Mouse (Mus musculus) adipose tissue, adult 10 weeks (tissue): ENCODE results near the gene Arhgap30. TPM values are rescaled to one million over a fixed set of nuclear protein-coding genes. Genes with fewer than 3 reads are reported as not detected.

Experiments used
- polyA plus RNA-seq: library from polyadenylated mRNA; stranded (reverse); fragments of 350-450 nt; fragmentation: Illumina TruSeq; extraction: RNeasy Lipid Tissue Mini Kit (QIAGEN cat#74804); gene quantifications from one replicate; pipeline ENCODE4 v1.2.3, GENCODE M21; 2014; ENCODE audit warnings: low read depth, low replicate concordance

Arhgap30 gene
- polyA plus RNA-seq = 6.5 TPM

DNA sequence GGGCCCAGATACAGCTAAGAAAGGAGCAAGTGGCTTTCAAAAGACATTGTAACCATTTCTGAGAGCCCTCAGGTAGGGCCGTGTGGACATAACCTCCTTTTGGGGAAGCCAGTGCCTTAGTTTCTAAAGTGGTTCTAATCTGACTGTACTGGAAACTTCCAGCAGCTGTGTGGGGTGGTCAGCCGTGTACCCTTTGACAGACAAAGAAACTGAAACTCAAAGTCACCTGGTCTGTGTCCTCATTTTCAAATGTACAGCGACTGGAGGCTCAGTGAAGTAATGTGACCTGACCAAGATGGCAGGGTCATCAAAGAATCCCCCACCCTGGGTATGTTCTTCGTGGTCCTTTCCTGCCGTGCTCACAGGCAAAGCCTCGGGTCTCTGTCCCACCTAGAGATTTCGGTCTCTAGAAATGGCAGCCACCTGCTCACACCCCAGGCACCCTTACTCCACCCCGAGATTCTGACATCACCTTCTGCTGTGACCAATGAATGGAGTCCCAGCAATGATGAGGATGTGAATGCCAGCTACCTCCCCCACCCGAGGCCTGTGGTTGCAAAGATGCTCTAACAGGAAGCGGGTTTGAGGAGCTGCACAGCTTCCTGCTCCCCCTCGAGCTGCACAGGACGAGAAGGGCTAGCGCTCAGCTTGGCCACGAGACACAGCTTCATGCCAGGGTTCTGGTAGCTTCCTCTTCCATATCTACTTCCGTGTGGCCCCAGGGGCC is at the start of gene Arhgap30:
Arhgap30 (plus strand) TSS at position 579 of the 727 bp plus-strand sequence.

DNA sequence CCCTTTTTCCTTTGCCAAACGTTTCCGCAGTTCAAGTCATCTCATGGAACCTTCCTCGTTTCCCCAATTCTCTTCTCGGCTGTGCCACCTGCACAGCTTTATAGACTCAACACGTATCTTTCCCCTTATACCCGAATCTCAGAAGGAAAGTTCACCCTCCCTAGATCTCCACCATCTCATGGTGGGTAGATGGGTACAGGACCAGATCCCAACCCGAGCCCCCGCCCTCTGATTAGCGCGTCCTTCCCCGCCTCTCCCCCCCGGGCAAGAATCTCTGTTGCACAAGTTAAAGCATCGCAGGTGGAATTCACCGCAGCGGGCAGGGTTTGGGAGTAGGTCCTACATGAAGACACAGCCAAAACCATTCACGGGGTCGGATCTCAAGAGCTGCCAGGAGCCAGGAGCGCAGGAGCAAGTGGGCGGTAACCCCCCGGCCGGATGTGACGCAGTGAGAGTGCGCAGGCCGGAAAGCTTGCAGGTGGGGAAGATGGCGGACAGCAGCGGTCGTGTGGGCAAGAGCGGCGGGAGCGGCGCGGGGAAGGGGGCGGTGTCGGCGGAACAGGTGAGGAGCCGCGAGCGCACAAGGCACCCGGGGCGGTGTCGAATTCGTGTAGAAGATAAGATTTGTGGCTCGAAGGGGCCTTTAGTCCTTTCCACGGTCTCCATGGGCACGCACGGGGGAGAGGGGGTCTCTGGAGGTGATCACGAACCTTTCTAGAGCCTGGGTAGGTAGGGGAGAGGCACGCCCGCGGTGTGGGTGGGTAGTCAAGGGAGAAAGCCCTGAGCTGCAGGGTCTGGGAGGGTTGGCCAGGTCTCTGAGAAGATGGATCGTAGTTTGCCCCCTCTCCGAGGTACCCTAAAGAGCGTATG is 43.3 kb upstream of the Arhgap30 start, which contains the start of the genes Nit1 and Pfdn2:
Nit1 (minus strand) TSS at position 422 of the 870 bp plus-strand sequence.
Pfdn2 (plus strand) TSS at position 446 of the 870 bp plus-strand sequence.

DNA sequence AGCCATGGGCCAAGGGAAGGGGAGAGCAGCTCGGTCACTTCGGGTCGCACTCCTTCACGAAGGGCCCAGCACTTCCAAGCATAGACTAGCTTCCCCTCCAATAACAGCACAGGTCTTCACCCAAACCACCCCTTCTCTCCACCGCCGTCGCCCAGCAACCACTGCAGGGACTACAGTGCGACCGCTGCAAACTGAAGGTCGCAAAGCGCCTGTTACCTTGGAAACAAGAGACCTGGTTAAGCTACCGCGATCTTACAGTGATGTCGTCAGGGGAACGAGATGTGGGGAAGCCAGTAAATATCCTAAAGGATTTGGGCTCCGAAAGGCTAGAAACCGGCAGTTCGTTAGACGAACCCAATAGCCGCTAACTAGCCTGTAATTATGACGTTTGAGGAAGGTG is 28.1 kb upstream of the Arhgap30 start, which contains the start of gene Klhdc9:
Klhdc9 (minus strand) TSS at position 143 of the 400 bp plus-strand sequence.

DNA sequence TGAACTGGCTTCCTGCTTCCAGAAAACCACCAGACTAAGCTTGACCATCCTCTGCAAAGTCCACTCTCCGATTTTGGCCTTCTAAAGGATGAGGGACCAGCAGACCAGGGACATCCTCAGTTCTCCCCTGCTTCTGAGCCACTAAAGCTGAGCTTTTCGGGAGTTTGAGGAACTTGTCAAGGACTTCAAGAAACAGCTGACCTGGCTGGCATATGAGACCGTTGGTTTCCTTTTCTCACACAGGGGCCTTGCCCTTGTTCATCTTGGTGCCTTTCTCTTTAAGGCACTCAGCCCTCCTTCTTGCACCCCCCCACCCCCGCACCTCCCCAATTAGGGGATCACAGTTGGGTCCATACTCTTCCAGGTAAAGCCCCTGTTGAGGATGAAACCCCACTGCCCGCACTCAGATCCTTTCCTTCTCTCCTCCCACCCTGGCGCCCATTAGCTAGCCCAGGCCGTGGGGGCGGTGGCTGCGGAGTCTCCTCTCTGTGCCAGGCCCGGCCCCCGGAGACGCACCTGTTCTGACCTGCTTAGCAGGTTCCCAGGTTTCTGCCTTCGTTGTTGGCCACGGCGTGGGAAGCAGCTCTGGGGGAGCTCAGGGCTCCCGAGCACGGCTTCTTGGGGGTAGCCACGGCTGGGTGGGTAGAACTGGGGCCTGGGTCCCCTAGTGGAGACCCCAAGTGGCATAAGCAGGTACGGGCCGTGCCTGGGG is 18.8 kb upstream of the Arhgap30 start, which contains the start of gene Nectin4:
Nectin4 (plus strand) TSS at position 255 of the 712 bp plus-strand sequence.

DNA sequence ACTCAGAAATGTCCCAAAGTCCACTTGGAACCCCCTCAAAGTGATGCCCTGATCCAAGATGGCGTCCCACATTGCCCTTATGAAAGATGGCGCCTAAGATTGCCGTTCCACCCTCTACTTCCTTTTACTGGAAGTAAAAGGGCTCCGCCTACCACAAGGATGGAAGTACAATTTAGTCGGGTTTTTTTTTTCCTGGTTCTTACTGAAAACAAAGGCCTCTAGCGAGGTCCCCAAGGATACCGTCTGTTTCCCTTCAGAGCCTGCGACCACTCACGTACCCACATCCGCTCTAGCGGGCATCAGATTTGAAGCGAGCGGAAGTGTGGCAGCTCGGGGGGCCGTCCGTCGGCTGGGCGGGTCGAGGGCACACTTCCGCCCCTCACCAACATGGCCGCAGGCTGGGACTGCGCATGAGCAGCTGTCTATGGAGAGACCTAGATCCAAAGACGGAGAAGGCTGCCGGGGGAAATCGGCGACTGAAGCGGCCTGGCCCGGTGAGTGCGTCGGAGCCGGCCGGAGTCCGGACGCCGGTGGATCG is 22.3 kb downstream of the Arhgap30 start, which contains the start of gene Usf1:
Usf1 (plus strand) TSS at position 367 of the 538 bp plus-strand sequence.

DNA sequence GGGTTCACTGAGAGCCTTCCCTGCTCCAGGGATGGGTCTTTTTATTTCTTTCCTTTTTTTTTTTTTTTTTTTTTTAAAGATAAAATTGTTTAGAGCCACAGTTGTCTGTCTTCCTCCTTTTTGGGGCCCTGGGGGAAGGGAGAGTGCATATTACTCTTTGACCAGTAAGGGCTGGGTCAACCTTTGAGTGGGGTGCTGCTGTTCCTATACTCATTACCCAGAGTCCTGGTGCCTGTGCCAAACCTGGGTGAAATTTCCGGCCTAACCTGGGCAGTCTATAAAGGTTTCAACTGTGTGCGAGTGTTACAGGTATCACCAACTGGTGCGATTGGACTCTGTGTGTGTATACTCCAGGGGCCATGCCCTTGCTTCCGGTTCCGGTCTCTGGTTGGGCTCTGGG is 29.9 kb downstream of the Arhgap30 start, which contains the start of gene Tstd1:
Tstd1 (plus strand) TSS at position 213 of the 400 bp plus-strand sequence.

DNA sequence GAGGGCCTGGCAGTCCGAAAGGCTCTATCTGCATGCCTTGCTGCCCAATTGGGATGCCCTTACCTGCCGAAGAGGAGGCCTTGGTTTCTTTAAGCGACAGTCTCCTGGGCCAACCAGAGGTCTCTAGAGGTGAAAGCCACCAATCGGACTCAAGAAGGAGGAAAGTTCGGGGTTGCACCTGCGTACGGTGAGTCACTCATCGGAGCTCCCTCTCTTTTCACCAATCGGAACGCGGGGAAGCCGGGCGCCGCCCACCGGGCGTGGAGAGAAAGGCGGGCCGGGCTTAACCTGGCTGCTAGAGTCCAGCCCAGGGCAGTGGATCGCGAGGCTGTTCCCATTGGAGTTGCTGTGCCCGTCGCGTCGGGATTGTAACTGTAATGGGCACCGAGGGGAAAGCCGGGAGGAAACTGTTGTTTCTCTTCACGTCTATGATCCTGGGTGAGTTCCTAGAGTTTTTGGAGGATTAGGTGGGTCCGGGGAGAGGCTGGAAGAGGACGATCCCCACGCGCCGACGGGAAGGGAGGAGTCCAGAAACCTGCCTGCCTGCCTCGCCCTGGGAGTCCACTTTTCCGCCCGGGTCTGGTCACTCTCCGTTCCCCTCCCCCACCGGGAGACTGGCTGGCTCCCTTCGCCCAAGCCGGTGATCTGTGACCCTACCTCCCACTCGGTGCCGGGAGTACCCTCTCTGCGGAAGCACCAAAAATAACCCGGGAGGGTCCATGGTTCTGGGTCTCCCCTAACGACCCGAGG is 48.7 kb downstream of the Arhgap30 start, which contains the start of gene F11r:
F11r (plus strand) TSS at position 272 of the 750 bp plus-strand sequence.

Other genes starting within 250 kb of the Arhgap30 start
- gene Sdhc, start 238.4 kb upstream of the Arhgap30 start, polyA plus RNA-seq = 135 TPM
- gene Mpz, start 238.2 kb upstream of the Arhgap30 start, polyA plus RNA-seq = 1.9 TPM
- gene Pcp4l1, start 192.7 kb upstream of the Arhgap30 start, polyA plus RNA-seq = 16.3 TPM
- gene Nr1i3, start 175.0 kb upstream of the Arhgap30 start, polyA plus RNA-seq = not detected
- gene Tomm40l, start 166.4 kb upstream of the Arhgap30 start, polyA plus RNA-seq = 23.7 TPM
- 1.1 TPM for gene Apoa2, start 163.9 kb upstream of the Arhgap30 start, polyA plus RNA-seq
- 58.9 TPM for gene Fcer1g, start 154.6 kb upstream of the Arhgap30 start, polyA plus RNA-seq
- gene Adamts4, start 138.5 kb upstream of the Arhgap30 start, polyA plus RNA-seq = 1.8 TPM
- gene Ndufs2, start 137.6 kb upstream of the Arhgap30 start, polyA plus RNA-seq = 176 TPM
- gene B4galt3, start 118.6 kb upstream of the Arhgap30 start, polyA plus RNA-seq = 40.5 TPM
- gene Ppox, start 107.8 kb upstream of the Arhgap30 start, polyA plus RNA-seq = 43.4 TPM
- 28.1 TPM for gene Usp21, start 101.0 kb upstream of the Arhgap30 start, polyA plus RNA-seq
- gene Ufc1, start 93.9 kb upstream of the Arhgap30 start, polyA plus RNA-seq = 139 TPM
- 39.7 TPM for gene Dedd, start 59.8 kb upstream of the Arhgap30 start, polyA plus RNA-seq
- 95.7 TPM for gene Nit1, start 43.3 kb upstream of the Arhgap30 start, polyA plus RNA-seq
- 72.2 TPM for gene Pfdn2, start 43.3 kb upstream of the Arhgap30 start, polyA plus RNA-seq
- 5.5 TPM for gene Klhdc9, start 28.2 kb upstream of the Arhgap30 start, polyA plus RNA-seq
- gene Nectin4, start 18.9 kb upstream of the Arhgap30 start, polyA plus RNA-seq = 27.6 TPM
- gene Usf1, start 22.4 kb downstream of the Arhgap30 start, polyA plus RNA-seq = 59.3 TPM
- gene Tstd1, start 29.9 kb downstream of the Arhgap30 start, polyA plus RNA-seq = 9.5 TPM
- 71.7 TPM for gene F11r, start 48.6 kb downstream of the Arhgap30 start, polyA plus RNA-seq
- 4.8 TPM for gene Alyref2, start 114.5 kb downstream of the Arhgap30 start, polyA plus RNA-seq
- not detected for gene Itln1, start 146.3 kb downstream of the Arhgap30 start, polyA plus RNA-seq
- gene Cd244a, start 170.2 kb downstream of the Arhgap30 start, polyA plus RNA-seq = 1.0 TPM
- gene Ly9, start 218.5 kb downstream of the Arhgap30 start, polyA plus RNA-seq = 2.0 TPM